ENCODE assay signal across 12 mouse cellular contexts in the genomic region with DNA sequence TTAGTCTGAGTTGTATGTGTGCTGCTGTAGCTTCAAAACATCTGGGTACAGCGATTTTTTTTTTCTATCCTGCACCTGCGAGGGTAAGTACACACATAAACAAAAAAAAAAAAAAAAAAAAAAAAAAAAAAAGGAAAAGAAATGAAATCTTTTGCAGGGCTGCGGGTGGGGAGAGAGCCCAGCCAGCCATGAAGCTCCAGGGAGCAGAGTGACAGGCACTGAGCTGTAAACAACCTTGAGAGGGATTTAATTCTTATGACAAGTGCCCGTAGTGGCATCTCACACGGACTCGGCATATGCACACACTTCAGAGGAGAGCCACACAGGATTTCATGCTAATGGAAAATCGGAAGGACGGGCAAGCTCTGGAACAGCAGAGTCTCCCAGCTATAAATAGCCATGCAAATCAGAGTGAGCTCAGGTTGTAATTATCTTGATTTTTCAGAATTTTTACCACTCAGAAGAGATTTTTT. TPM values are rescaled to one million over a fixed set of nuclear protein-coding genes. Genes with fewer than 3 reads are reported as not detected.
DNase-seq lines count a peak whose midpoint lies in the region; ATAC-seq lines count a peak whose summit lies in the region.
"Had no signal": no experiment of that assay in that cellular context is flagged by ENCODE, and none has a peak within 500 bp of the region (broad histone marks: within the 10 kb centered on the region; RNA-seq: fewer than 3 reads in every experiment).

No protein-coding gene starts in this region.

- no peak for DNase-seq in frontal cortex, postnatal 36 days (ENCODE audit: low spot score in 2 of 2)
- peak; percentile 82 for DNase-seq in A20 (ENCODE audit: low read depth, low spot score)
- peak; percentile 24 for DNase-seq in cerebellum, adult 9-10 months
- DNase-seq in layer of hippocampus, postnatal 25 days (ENCODE audit: extremely low spot score in 1 of 2, low spot score in 1 of 2) = no peak
- DNase-seq in frontal cortex, postnatal 25 days (ENCODE audit: low spot score in 2 of 2) = no peak
- DNase-seq: heart, postnatal 4 days; lung, embryonic 14.5 days had no signal

- no peaks in the 10 kb centered on the region for H3K9me3 ChIP-seq in midbrain, embryonic 16.5 days (replicated peaks; ENCODE audit: control insufficient read depth, low read length, poor library complexity, severe bottlenecking)
- H3K9me3 ChIP-seq: midbrain, embryonic 12.5 days had no signal

- no peaks in the 10 kb centered on the region for H3K27me3 ChIP-seq in midbrain, embryonic 16.5 days (ENCODE audit: control insufficient read depth, insufficient read depth, low read depth, low read length)
- H3K27me3 ChIP-seq: limb, embryonic 12.5 days; midbrain, embryonic 12.5 days had no signal

- H3K9ac ChIP-seq in midbrain, embryonic 16.5 days (ENCODE audit: low read depth, low read length) = no peak overlapping the region
- H3K9ac ChIP-seq: limb, embryonic 12.5 days; lung, embryonic 14.5 days; midbrain, embryonic 12.5 days had no signal

- H3K4me3 ChIP-seq in midbrain, embryonic 16.5 days (ENCODE audit: low read depth, low read length) = no peak overlapping the region
- H3K4me3 ChIP-seq: limb, embryonic 12.5 days; midbrain, embryonic 12.5 days had no signal

- 24% methylated on average over 8 of the region's 8 CpGs for WGBS in midbrain, embryonic 16.5 days

- ATAC-seq in frontal cortex, adult (ENCODE audit: low TSS enrichment) = peak; percentile 47; the same call in 1 of the 2 replicates
- ATAC-seq in midbrain, embryonic 16.5 days = peak; percentile 74
- ATAC-seq in CD4-positive, CD25-positive, alpha-beta regulatory T cell, adult 4 months = no peak

- peaks cover 10% of the 10 kb centered on the region; the same call in 1 of the 2 replicates for H3K4me1 ChIP-seq in midbrain, embryonic 16.5 days (ENCODE audit: control insufficient read depth, insufficient read depth, low read length)

- H3K4me2 ChIP-seq in midbrain, embryonic 16.5 days (ENCODE audit: low read length) = peak overlapping the region; percentile 17; the same call in 1 of the 2 replicates
- H3K4me2 ChIP-seq: limb, embryonic 12.5 days; lung, embryonic 14.5 days; midbrain, embryonic 12.5 days had no signal

- no peaks in the 10 kb centered on the region for H3K36me3 ChIP-seq in midbrain, embryonic 16.5 days (ENCODE audit: control insufficient read depth, insufficient read depth, low read length)
- H3K36me3 ChIP-seq: limb, embryonic 12.5 days; midbrain, embryonic 12.5 days had no signal

- no peak overlapping the region for H3K27ac ChIP-seq in midbrain, embryonic 16.5 days (ENCODE audit: low read length)
- H3K27ac ChIP-seq: limb, embryonic 12.5 days; midbrain, embryonic 12.5 days had no signal

RNA-seq across cellular contexts. Expression of a gene that starts 43.9 kb away (rescaled TPM):
- 6.3 and 6.6 TPM in 2 replicates for polyA plus RNA-seq in midbrain, embryonic 16.5 days (2015; fragmentation: Nextera tagmentation; extraction: Ambion mirVana)
- total RNA-seq in layer of hippocampus, postnatal 25 days (2021) = 1 to 10 TPM in 1 of 2 experiments, under 1 TPM in 1; 0.73 to 1.0 TPM
- polyA plus RNA-seq in CD4-positive, CD25-positive, alpha-beta regulatory T cell, adult 4 months (2017; shearing (Covaris generic)) = 10 to 100 TPM; 15.0 to 15.6 TPM

Comparison
In these comparisons a context has a peak if more than half of its experiments do, and no peak if none do; other contexts are left out.
1. DNase-seq: peak in A20 (single experiment) and cerebellum, adult 9-10 months (single experiment); none in frontal cortex, postnatal 36 days (0 of 2), layer of hippocampus, postnatal 25 days (0 of 2) and frontal cortex, postnatal 25 days (0 of 2).